Mouse (Mus musculus): Measurements from ENCODE around the gene Lpar3. TPM values are rescaled to one million over a fixed set of nuclear protein-coding genes. Genes with fewer than 3 reads are reported as not detected.
"Not testable (repeated sequence)": the region's sequence is repeated elsewhere in the genome, so short reads cannot be mapped to it uniquely, and the experiment has no call there.

The Lpar3 gene
- polyA plus RNA-seq, 1 experiment from 2014 or later: 0.72 TPM

GRCm38 (mm10) chr3:146196301-146196700 is 24.5 kb upstream of the Lpar3 start:
- H3K36me3 ChIP-seq (replicated peaks): no peaks in the 10 kb centered on the region
- no peaks in the 10 kb centered on the region for H3K9me3 ChIP-seq
- no peaks in the 10 kb centered on the region for H3K27me3 ChIP-seq (replicated peaks; ENCODE audit: low read depth, poor library complexity, severe bottlenecking)
- H3K4me1 ChIP-seq: peaks cover 13% of the 10 kb centered on the region
- WGBS: 75% methylated on average over 6 of the region's 6 CpGs
- DNase-seq (ENCODE audit: low spot score): no peak
- no peak overlapping the region for H3K4me3 ChIP-seq
- H3K27ac ChIP-seq (replicated peaks): no peak overlapping the region

- Histone ChIP-seq H3K27ac (replicated peaks) (no peak overlapping the region), H3K9me3 (no peaks in the 10 kb centered on the region), H3K36me3 (replicated peaks) (no peaks in the 10 kb centered on the region), H3K4me3 (no peak overlapping the region), H3K27me3 (replicated peaks; ENCODE audit: low read depth, poor library complexity, severe bottlenecking) (no peaks in the 10 kb centered on the region), H3K4me1 (peaks cover 10% of the 10 kb centered on the region)
- 83% methylated on average over 17 of the region's 17 CpGs for WGBS
- no peak for DNase-seq (ENCODE audit: low spot score)
These were observed 23.7 kb upstream of the Lpar3 start for GRCm38 (mm10) chr3:146196780-146197743.

GRCm38 (mm10) chr3:146197785-146198184 is 23.0 kb upstream of the Lpar3 start:
- no peaks in the 10 kb centered on the region for H3K9me3 ChIP-seq
- no peak for DNase-seq (ENCODE audit: low spot score)
- H3K4me1 ChIP-seq: peaks cover 10% of the 10 kb centered on the region
- no peak overlapping the region for H3K4me3 ChIP-seq
- no peak overlapping the region for H3K27ac ChIP-seq (replicated peaks)
- H3K27me3 ChIP-seq (replicated peaks; ENCODE audit: low read depth, poor library complexity, severe bottlenecking): no peaks in the 10 kb centered on the region
- WGBS: 87% methylated on average over 12 of the region's 12 CpGs
- H3K36me3 ChIP-seq (replicated peaks): no peaks in the 10 kb centered on the region

GRCm38 (mm10) chr3:146198803-146199481 is 21.8 kb upstream of the Lpar3 start:
- H3K36me3 ChIP-seq (replicated peaks): no peaks in the 10 kb centered on the region
- peaks cover 10% of the 10 kb centered on the region for H3K4me1 ChIP-seq
- H3K4me3 ChIP-seq: no peak overlapping the region
- DNase-seq (ENCODE audit: low spot score): no peak
- WGBS: 89% methylated on average over 11 of the region's 11 CpGs
- H3K27me3 ChIP-seq (replicated peaks; ENCODE audit: low read depth, poor library complexity, severe bottlenecking): no peaks in the 10 kb centered on the region
- no peak overlapping the region for H3K27ac ChIP-seq (replicated peaks)
- H3K9me3 ChIP-seq: no peaks in the 10 kb centered on the region

- Histone ChIP-seq H3K4me3 (no peak overlapping the region), H3K27me3 (replicated peaks; ENCODE audit: low read depth, poor library complexity, severe bottlenecking) (no peaks in the 10 kb centered on the region), H3K36me3 (replicated peaks) (no peaks in the 10 kb centered on the region), H3K27ac (replicated peaks) (no peak overlapping the region), H3K9me3 (no peaks in the 10 kb centered on the region), H3K4me1 (peaks cover 10% of the 10 kb centered on the region)
- no peak for DNase-seq (ENCODE audit: low spot score)
- 90% methylated on average over 3 of the region's 3 CpGs for WGBS
These were observed 21.3 kb upstream of the Lpar3 start for GRCm38 (mm10) chr3:146199486-146199885.

- no peaks in the 10 kb centered on the region for H3K9me3 ChIP-seq
These were observed 16.4 kb upstream of the Lpar3 start for GRCm38 (mm10) chr3:146204375-146204774.

GRCm38 (mm10) chr3:146205305-146205704 is 15.5 kb upstream of the Lpar3 start:
- WGBS: 85% methylated on average over 11 of the region's 11 CpGs
- no peaks in the 10 kb centered on the region for H3K9me3 ChIP-seq
- DNase-seq (ENCODE audit: low spot score): no peak
- no peak overlapping the region for H3K27ac ChIP-seq (replicated peaks)
- H3K4me3 ChIP-seq: no peak overlapping the region
- H3K27me3 ChIP-seq (replicated peaks; ENCODE audit: low read depth, poor library complexity, severe bottlenecking): no peaks in the 10 kb centered on the region
- no peaks in the 10 kb centered on the region for H3K4me1 ChIP-seq
- H3K36me3 ChIP-seq (replicated peaks): no peaks in the 10 kb centered on the region

More at GRCm38 (mm10) chr3:146204375-146204774, 16.4 kb upstream of the Lpar3 start:
- no peak overlapping the region for H3K4me3 ChIP-seq
- no peaks in the 10 kb centered on the region for H3K27me3 ChIP-seq (replicated peaks; ENCODE audit: low read depth, poor library complexity, severe bottlenecking)
- H3K27ac ChIP-seq (replicated peaks): no peak overlapping the region
- no peak for DNase-seq (ENCODE audit: low spot score)
- 76% methylated on average over 2 of the region's 2 CpGs for WGBS
- H3K4me1 ChIP-seq: no peaks in the 10 kb centered on the region
- H3K36me3 ChIP-seq (replicated peaks): no peaks in the 10 kb centered on the region

GRCm38 (mm10) chr3:146206635-146207034 is 14.1 kb upstream of the Lpar3 start:
- H3K4me3 ChIP-seq: no peak overlapping the region
- no peaks in the 10 kb centered on the region for H3K36me3 ChIP-seq (replicated peaks)
- no peaks in the 10 kb centered on the region for H3K4me1 ChIP-seq
- no peaks in the 10 kb centered on the region for H3K9me3 ChIP-seq
- no peak overlapping the region for H3K27ac ChIP-seq (replicated peaks)
- WGBS: 79% methylated on average over 2 of the region's 2 CpGs
- no peaks in the 10 kb centered on the region for H3K27me3 ChIP-seq (replicated peaks; ENCODE audit: low read depth, poor library complexity, severe bottlenecking)
- DNase-seq (ENCODE audit: low spot score): no peak

GRCm38 (mm10) chr3:146207440-146207839 is 13.3 kb upstream of the Lpar3 start:
- Histone ChIP-seq H3K27me3 (replicated peaks; ENCODE audit: low read depth, poor library complexity, severe bottlenecking) (no peaks in the 10 kb centered on the region), H3K4me3 (no peak overlapping the region), H3K9me3 (no peaks in the 10 kb centered on the region), H3K36me3 (replicated peaks) (no peaks in the 10 kb centered on the region), H3K4me1 (no peaks in the 10 kb centered on the region), H3K27ac (replicated peaks) (no peak overlapping the region)
- no peak for DNase-seq (ENCODE audit: low spot score)
- 78% methylated on average over 2 of the region's 2 CpGs for WGBS

GRCm38 (mm10) chr3:146209759-146210158 is 11.0 kb upstream of the Lpar3 start:
- not testable (repeated sequence) for H3K4me1 ChIP-seq; H3K9me3 ChIP-seq; H3K4me3 ChIP-seq; DNase-seq (ENCODE audit: low spot score); H3K36me3 ChIP-seq (replicated peaks); H3K27me3 ChIP-seq (replicated peaks; ENCODE audit: low read depth, poor library complexity, severe bottlenecking); H3K27ac ChIP-seq (replicated peaks)
- 92% methylated on average over 8 of the region's 8 CpGs for WGBS

GRCm38 (mm10) chr3:146211141-146211747 is 9.5 kb upstream of the Lpar3 start:
- H3K27me3 ChIP-seq (replicated peaks; ENCODE audit: low read depth, poor library complexity, severe bottlenecking): no peaks in the 10 kb centered on the region
- no peaks in the 10 kb centered on the region for H3K36me3 ChIP-seq (replicated peaks)
- no peak for DNase-seq (ENCODE audit: low spot score)
- peaks cover 4% of the 10 kb centered on the region; the same call in 1 of the 2 replicates for H3K4me1 ChIP-seq
- no peaks in the 10 kb centered on the region for H3K9me3 ChIP-seq
- no peak overlapping the region for H3K4me3 ChIP-seq
- no peak overlapping the region for H3K27ac ChIP-seq (replicated peaks)
- WGBS: 92% methylated on average over 4 of the region's 4 CpGs

GRCm38 (mm10) chr3:146211964-146212363 is 8.8 kb upstream of the Lpar3 start:
- WGBS: 88% methylated on average over 2 of the region's 2 CpGs
- Histone ChIP-seq H3K27me3 (replicated peaks; ENCODE audit: low read depth, poor library complexity, severe bottlenecking) (no peaks in the 10 kb centered on the region), H3K4me3 (no peak overlapping the region), H3K27ac (replicated peaks) (no peak overlapping the region), H3K9me3 (no peaks in the 10 kb centered on the region), H3K36me3 (replicated peaks) (no peaks in the 10 kb centered on the region), H3K4me1 (peaks cover 4% of the 10 kb centered on the region; the same call in 1 of the 2 replicates)
- no peak for DNase-seq (ENCODE audit: low spot score)
